Mouse (Mus musculus) CD8-positive naive resting alpha-beta T cell, adult 57 days (primary cell): ENCODE data around the gene Fam183b. TPM values are rescaled to one million over a fixed set of nuclear protein-coding genes. Genes with fewer than 3 reads are reported as not detected.

Source experiments
- total RNA-seq: library from RNA; stranded (reverse); gene quantifications from one replicate; pipeline ENCODE4 v1.2.4, GENCODE M21; 2023

The Fam183b gene
- not detected for total RNA-seq

DNA sequence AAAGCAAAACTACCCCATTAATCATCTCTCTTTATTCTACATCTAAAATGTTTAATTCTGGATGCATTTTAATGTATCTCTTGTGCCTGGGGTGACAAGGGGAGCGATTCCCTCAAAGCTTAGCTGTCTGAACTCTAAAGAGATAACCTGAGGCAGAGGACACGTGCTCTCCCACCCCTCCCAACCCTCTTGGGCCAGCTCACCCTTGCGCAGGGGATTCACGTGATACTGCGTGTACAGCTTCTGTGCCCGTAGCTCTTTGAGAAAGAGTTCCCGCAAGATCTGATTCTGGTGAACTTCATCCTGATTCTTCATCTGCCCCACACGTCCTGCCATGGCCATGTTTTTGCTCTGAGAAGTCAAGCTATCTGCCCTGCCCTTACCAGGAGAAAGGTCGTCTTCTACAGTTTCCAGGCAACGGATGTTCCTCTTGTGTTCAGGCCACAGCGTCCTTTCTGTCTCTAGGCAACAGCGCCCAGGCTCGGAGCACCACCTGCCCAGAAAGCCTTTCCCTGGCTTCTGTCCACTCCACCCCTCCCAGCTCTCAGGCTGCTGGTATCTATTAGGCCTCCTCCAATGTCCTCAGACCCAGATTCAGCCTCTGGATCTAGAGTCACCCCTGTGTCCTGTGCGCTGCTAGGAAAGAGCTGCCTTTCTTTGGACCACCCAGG, at the start of gene Fam183b:
Gene Fam183b (minus strand): TSS at position 403 of the 671 bp plus-strand sequence.

DNA sequence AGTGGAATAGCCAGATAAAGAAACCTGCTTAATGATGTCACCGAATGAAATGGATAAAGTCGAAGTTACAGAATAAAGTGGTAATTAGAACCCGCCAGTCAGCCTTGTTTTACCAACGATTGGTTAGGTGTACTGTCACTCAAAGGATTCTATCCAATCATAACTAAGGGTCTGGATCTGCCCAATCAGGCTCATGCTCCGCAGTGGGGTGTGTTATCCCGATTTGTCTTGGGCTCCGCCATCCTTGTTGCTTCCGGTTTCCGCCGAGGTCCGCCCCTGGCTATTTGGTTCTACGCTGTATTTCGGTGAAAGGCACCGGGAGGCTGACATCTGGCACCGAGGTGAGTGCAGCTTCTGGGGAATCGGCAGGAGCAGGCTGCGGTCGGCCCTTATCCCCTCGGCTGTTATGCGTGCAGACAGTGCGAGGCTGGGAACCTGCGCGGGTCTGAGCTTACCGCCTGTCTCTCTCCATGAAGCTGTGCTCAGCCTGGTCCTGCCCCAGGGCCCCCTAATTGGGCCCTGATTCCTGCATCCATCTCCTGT, 45.2 kb upstream of the Fam183b start, which contains the start of gene Gm12258:
Gene Gm12258 (plus strand): TSS at position 240 of the 543 bp plus-strand sequence.

DNA sequence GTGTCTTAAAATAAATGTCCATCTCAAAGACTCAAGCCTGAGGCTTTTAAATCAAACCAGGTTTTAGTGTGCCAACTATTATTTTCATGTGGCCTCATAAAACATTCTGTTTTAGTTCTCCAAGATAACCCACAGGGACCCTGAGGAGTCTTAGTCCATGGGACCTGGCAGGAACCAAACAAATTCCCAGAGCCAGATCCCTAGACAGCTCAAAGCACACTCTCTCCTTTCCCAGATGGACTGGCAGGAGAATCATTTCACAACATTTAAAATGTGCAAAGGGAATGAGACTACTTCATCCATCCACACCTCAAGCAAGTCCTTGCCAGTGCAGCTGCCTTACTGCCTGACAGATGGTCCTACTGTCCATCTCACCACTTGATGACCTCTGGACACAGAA, 37.2 kb upstream of the Fam183b start, which contains the start of gene Olfr311:
Gene Olfr311 (plus strand): TSS at position 301 of the 400 bp plus-strand sequence.

DNA sequence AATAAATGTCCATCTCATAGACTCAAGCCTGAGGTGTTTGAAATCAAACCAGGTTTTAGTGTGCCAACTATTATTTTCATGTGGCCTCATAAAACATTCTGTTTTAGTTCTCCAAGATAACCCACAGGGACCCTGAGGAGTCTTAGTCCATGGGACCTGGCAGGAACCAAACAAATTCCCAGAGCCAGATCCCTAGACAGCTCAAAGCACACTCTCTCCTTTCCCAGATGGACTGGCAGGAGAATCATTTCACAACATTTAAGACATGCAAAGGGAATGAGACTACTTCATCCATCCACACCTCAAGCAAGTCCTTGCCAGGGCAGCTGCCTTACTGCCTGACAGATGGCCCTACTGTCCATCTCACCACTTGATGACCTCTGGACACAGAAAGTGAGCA, 27.2 kb upstream of the Fam183b start, which contains the start of gene Olfr312:
Gene Olfr312 (plus strand): TSS at position 301 of the 400 bp plus-strand sequence.

DNA sequence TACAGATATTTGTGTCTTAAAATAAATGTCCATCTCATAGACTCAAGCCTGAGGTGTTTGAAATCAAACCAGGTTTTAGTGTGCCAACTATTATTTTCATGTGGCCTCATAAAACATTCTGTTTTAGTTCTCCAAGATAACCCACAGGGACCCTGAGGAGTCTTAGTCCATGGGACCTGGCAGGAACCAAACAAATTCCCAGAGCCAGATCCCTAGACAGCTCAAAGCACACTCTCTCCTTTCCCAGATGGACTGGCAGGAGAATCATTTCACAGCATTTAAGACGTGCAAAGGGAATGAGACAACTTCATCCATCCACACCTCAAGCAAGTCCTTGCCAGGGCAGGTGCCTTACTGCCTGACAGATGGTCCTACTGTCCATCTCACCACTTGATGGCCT, 12.9 kb upstream of the Fam183b start, which contains the start of gene Olfr313:
Gene Olfr313 (plus strand): TSS at position 301 of the 400 bp plus-strand sequence.

DNA sequence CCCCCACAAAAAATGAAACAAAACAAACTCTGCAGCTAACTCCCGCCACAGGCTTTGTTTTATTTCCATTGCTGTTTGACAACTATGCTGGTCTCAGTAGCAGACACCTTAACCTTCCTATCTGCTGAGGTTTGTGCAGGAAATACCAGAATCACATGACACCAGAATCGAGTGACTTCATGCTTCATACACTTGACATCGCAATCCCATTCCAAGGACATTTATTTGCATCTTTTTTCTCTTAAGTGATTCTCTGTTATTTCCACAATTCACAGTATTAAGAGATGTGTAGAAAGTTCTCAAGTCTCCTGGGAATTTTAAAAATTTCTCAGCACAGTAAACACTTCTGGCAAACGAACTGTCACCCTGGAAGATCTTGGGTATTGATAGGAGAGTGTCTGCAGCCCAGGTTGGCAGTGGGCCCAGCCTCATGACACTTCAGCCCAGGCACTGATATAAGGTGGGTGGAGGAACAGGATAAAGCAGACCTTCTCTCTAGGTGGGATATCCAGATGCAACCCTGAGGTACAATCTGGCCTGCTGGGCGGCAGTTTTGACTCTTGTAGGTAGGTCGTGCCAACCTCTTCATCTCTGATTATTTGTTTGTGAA, 19.2 kb downstream of the Fam183b start, which contains the start of gene Olfr314:
Gene Olfr314 (plus strand): TSS at position 473 of the 610 bp plus-strand sequence.

DNA sequence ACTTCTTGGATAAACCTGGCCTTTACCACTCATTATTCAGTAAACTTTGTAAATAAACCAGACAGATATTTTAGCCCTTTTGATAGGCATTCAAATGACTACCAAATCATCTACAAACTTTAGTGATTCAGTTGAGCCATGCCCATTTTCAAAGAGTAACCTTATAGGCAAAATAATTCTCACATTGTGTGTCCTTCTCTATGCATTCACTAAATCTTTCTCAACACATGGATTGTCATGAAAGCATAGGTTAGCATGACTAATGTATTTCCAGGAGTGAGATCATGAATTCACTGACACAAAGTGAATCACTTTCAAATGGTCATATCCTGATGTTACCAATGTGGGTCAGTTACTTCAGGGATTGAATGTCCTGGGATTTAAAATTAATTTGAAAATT, 28.9 kb downstream of the Fam183b start, which contains the start of gene Olfr315:
Gene Olfr315 (plus strand): TSS at position 301 of the 400 bp plus-strand sequence.

DNA sequence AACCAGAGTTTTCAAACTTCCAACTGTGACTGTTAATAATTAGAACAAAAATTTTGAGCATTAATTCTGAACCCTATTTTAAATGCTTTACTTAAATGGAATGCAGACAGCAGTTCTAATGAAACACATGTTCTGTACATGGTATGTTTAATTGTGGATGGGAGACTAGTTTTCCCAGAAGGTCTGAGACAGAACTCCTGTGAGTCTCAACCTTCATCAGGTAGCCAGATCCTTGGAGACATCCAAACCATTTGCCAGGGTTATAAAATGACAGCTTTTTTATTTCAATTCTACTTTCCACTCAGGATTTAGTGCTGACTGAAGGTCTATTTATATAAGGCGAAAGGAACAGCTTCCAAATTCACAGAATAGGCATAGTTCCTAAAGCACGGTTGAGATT, 49.3 kb downstream of the Fam183b start, which contains the start of gene Olfr316:
Gene Olfr316 (plus strand): TSS at position 301 of the 400 bp plus-strand sequence.

Other genes starting within 250 kb of the Fam183b start
- gene Olfr328, start 246.3 kb downstream of the Fam183b start, total RNA-seq: 0.34 TPM
- gene Olfr224, start 231.4 kb downstream of the Fam183b start, total RNA-seq: not detected
- gene Olfr325, start 224.2 kb downstream of the Fam183b start, total RNA-seq: not detected
- not detected for gene Olfr324, start 206.8 kb downstream of the Fam183b start, total RNA-seq
- gene 2210407C18Rik, start 185.9 kb downstream of the Fam183b start, total RNA-seq: not detected
- not detected for gene Olfr323, start 171.5 kb downstream of the Fam183b start, total RNA-seq
- gene Trim58, start 161.5 kb downstream of the Fam183b start, total RNA-seq: not detected
- not detected for gene Olfr322, start 143.2 kb downstream of the Fam183b start, total RNA-seq
- gene Olfr320, start 120.9 kb downstream of the Fam183b start, total RNA-seq: not detected
- not detected for gene Olfr319, start 102.8 kb downstream of the Fam183b start, total RNA-seq
- 0.43 TPM for gene Olfr318, start 77.9 kb downstream of the Fam183b start, total RNA-seq
- gene Olfr317, start 62.7 kb downstream of the Fam183b start, total RNA-seq: not detected
- gene Olfr316, start 49.2 kb downstream of the Fam183b start, total RNA-seq: not detected
- not detected for gene Olfr315, start 28.8 kb downstream of the Fam183b start, total RNA-seq
- not detected for gene Olfr314, start 19.0 kb downstream of the Fam183b start, total RNA-seq
- gene Olfr313, start 13.0 kb upstream of the Fam183b start, total RNA-seq: not detected
- gene Olfr312, start 27.3 kb upstream of the Fam183b start, total RNA-seq: not detected
- gene Olfr311, start 37.3 kb upstream of the Fam183b start, total RNA-seq: not detected
- 8.2 TPM for gene Gm12258, start 45.2 kb upstream of the Fam183b start, total RNA-seq
- 12.2 TPM for gene 2810021J22Rik, start 65.3 kb upstream of the Fam183b start, total RNA-seq
- 11.7 TPM for gene Zfp39, start 102.3 kb upstream of the Fam183b start, total RNA-seq
- gene Btnl10, start 115.9 kb upstream of the Fam183b start, total RNA-seq: not detected
- 120 TPM for gene Rnf187, start 137.0 kb upstream of the Fam183b start, total RNA-seq
- 11.3 TPM for gene Hist3h2ba, start 147.0 kb upstream of the Fam183b start, total RNA-seq
- 40.1 TPM for gene Hist3h2a, start 152.7 kb upstream of the Fam183b start, total RNA-seq
- gene Trim17, start 152.7 kb upstream of the Fam183b start, total RNA-seq: 0.28 TPM
- gene Trim11, start 176.1 kb upstream of the Fam183b start, total RNA-seq: 64.9 TPM